Mouse (Mus musculus) heart, adult 2 months (tissue): ENCODE data around the gene Tmem203. TPM values are rescaled to one million over a fixed set of nuclear protein-coding genes. Genes with fewer than 3 reads are reported as not detected.
A peak's percentile ranks its signal among the peaks of the same experiment; 100 is the strongest.

ENCODE experiments used
- DNase-seq, 2 experiments: peaks; one replicate each; pipeline ENCODE4 v3.0.0; 2021
- H3K27ac ChIP-seq: fragments of 200-600 bp; 2 replicates; pipeline ENCODE4 v1.8.1; 2022
- H3K27me3 ChIP-seq: fragments of 200-500 bp; 2 replicates; pipeline ENCODE4 v1.6.1; 2012; ENCODE audit warnings: mild to moderate bottlenecking, low read length, inconsistent platforms, mixed read lengths; ENCODE audit not compliant: control insufficient read depth, insufficient read depth
- H3K36me3 ChIP-seq: fragments of 200-500 bp; 2 replicates; pipeline ENCODE4 v1.6.1; 2012; ENCODE audit warnings: low read length, inconsistent platforms; ENCODE audit not compliant: control insufficient read depth, insufficient read depth
- H3K4me1 ChIP-seq: fragments of 200-500 bp; 2 replicates; pipeline ENCODE4 v1.6.1; 2011; ENCODE audit warnings: low read length; ENCODE audit not compliant: control insufficient read depth, insufficient read depth
- H3K4me3 ChIP-seq: fragments of 200-600 bp; 2 replicates; pipeline ENCODE4 v1.8.1; 2022
- H3K79me2 ChIP-seq: fragments of 200-500 bp; replicated peaks from 2 replicates; pipeline ENCODE4 v1.6.1; 2012; ENCODE audit warnings: mild to moderate bottlenecking, inconsistent platforms, low read length, moderate library complexity, mixed read lengths; ENCODE audit not compliant: control insufficient read depth, insufficient read depth
- H3K9ac ChIP-seq: fragments of 200-500 bp; 2 replicates; pipeline ENCODE4 v1.6.1; 2012; ENCODE audit warnings: low read depth, mild to moderate bottlenecking, control low read depth, inconsistent platforms, low read length, mixed read lengths
- CTCF ChIP-seq: fragments of 200-600 bp; IDR thresholded peaks from 2 replicates; pipeline ENCODE4 v1.8.1; 2022; ENCODE audit warnings: antibody characterized with exemption, mild to moderate bottlenecking, moderate library complexity
- EP300 ChIP-seq: fragments of 200-500 bp; IDR thresholded peaks from 2 replicates; pipeline ENCODE4 v1.6.1; 2011; ENCODE audit warnings: low read depth, low read length, control low read depth; ENCODE audit not compliant: insufficient read depth
- POLR2A ChIP-seq: fragments of 200-500 bp; IDR thresholded peaks from 2 replicates; pipeline ENCODE4 v1.6.1; 2011; ENCODE audit warnings: mild to moderate bottlenecking, low read depth, low read length, control low read depth; ENCODE audit not compliant: insufficient read depth
- WGBS: fragments of 180-500 bp; shearing (Covaris S2); methylation state at CpG from one replicate; pipeline ENCODE4 v1.1.7; 2018; 5-methylcytosine and 5-hydroxymethylcytosine counted together
- intact Hi-C: fragments of 180-260 bp; cut with DNase I; formaldehyde crosslinking; loops from one replicate; pipeline ENCODE4 v1.15.1; 2025
- polyA plus RNA-seq: library from polyadenylated mRNA; depleted of rRNA; stranded (reverse); fragments of >200 nt; gene quantifications from 2 replicates; pipeline ENCODE4 v1.2.3, GENCODE M21; 2012
- total RNA-seq, 2 experiments: library from RNA; stranded (reverse); gene quantifications; 2 replicates each; pipeline ENCODE4 v1.2.3; 2021

The Tmem203 gene
- total and polyA plus RNA-seq, 3 experiments, result 13.1 to 22.2 (median 14.1) TPM

GRCm38 (mm10) chr2:25262291-25262767, 7.1 kb downstream of the Tmem203 start, which contains the start of gene Tprn:
Tprn (plus strand) TSS chr2:25262618.
- WGBS, result under 1% methylated on average over 39 of the region's 39 CpGs
- intact Hi-C loops, result no loop called here
- peak within 1 kb of the TSS; percentile 79 for H3K9ac ChIP-seq
- no peaks in the 10 kb centered on the region for H3K36me3 ChIP-seq
- H3K4me1 ChIP-seq, result peaks cover 20% of the 10 kb centered on the region
- no peaks in the 10 kb centered on the region for H3K27me3 ChIP-seq
- H3K27ac ChIP-seq, result peak within 1 kb of the TSS; percentile 82
- peak; percentile 91 to 96 for DNase-seq
- H3K79me2 ChIP-seq, result no peaks in the 10 kb centered on the region
- TF ChIP-seq POLR2A (peak; percentile 57), CTCF (peak; percentile 19), EP300 (no peak)
- peak within 1 kb of the TSS; percentile 96 for H3K4me3 ChIP-seq

GRCm38 (mm10) chr2:25262795-25263622, 7.8 kb downstream of the Tmem203 start:
- peaks cover 20% of the 10 kb centered on the region for H3K4me1 ChIP-seq

GRCm38 (mm10) chr2:25263623-25264285, 8.5 kb downstream of the Tmem203 start:
- Histone ChIP-seq H3K4me1 (peaks cover 20% of the 10 kb centered on the region), H3K27ac (peak overlapping the region; percentile 63; the same call in 1 of the 2 replicates), H3K79me2 (no peaks in the 10 kb centered on the region), H3K4me3 (peak overlapping the region; percentile 96), H3K27me3 (no peaks in the 10 kb centered on the region), H3K36me3 (no peaks in the 10 kb centered on the region), H3K9ac (peak overlapping the region; percentile 79)
- no peak for DNase-seq
- 43% methylated on average over 12 of the region's 12 CpGs for WGBS
- intact Hi-C loops, result no loop called here
- no peak for TF ChIP-seq EP300
- TF ChIP-seq CTCF, result no peak
- TF ChIP-seq POLR2A, result no peak

More at GRCm38 (mm10) chr2:25262795-25263622, 7.8 kb downstream of the Tmem203 start:
- no peak for TF ChIP-seq EP300
- TF ChIP-seq CTCF, result 0 out of 2 replicates have a peak, but pooled peaks have one; percentile 4
- TF ChIP-seq POLR2A, result no peak
- Histone ChIP-seq H3K36me3 (no peaks in the 10 kb centered on the region), H3K27ac (peak overlapping the region; percentile 63), H3K9ac (peak overlapping the region; percentile 79), H3K27me3 (no peaks in the 10 kb centered on the region), H3K4me3 (peak overlapping the region; percentile 96), H3K79me2 (no peaks in the 10 kb centered on the region)
- DNase-seq, result peak in 1 of 2 experiments; percentile 54
- under 1% methylated on average over 82 of the region's 82 CpGs for WGBS
- intact Hi-C loops, result no loop called here

GRCm38 (mm10) chr2:25264286-25264660, 9.0 kb downstream of the Tmem203 start:
- Histone ChIP-seq H3K27ac (no peak overlapping the region; the same call in 1 of the 2 replicates), H3K9ac (no peak overlapping the region), H3K27me3 (no peaks in the 10 kb centered on the region), H3K4me3 (no peak overlapping the region), H3K4me1 (peaks cover 20% of the 10 kb centered on the region), H3K36me3 (no peaks in the 10 kb centered on the region), H3K79me2 (no peaks in the 10 kb centered on the region)
- intact Hi-C loops, result no loop called here
- TF ChIP-seq EP300 (no peak), CTCF (no peak), POLR2A (no peak)
- 80% methylated on average over 5 of the region's 5 CpGs for WGBS
- no peak for DNase-seq

- Histone ChIP-seq H3K27ac (peak overlapping the region; percentile 67), H3K79me2 (no peaks in the 10 kb centered on the region), H3K4me3 (no peak overlapping the region), H3K36me3 (no peaks in the 10 kb centered on the region), H3K9ac (no peak overlapping the region), H3K27me3 (no peaks in the 10 kb centered on the region), H3K4me1 (peaks cover 20% of the 10 kb centered on the region)
- 59% methylated on average over 3 of the region's 3 CpGs for WGBS
- no peak for DNase-seq
- intact Hi-C loops, result no loop called here
- no peak for TF ChIP-seq CTCF
- no peak for TF ChIP-seq EP300
- no peak for TF ChIP-seq POLR2A
Measured at GRCm38 (mm10) chr2:25264851-25265250, 9.6 kb downstream of the Tmem203 start.
